Mouse (Mus musculus): ENCODE data around the gene Pou2f3.

GRCm38 (mm10) chr9:43155960-43156359, 54.2 kb downstream of the Pou2f3 start:
- no peak for TF ChIP-seq MAX (IDR thresholded peaks at IDR 0.05; ENCODE audit: low read depth)
- no peak for TF ChIP-seq POLR2A (IDR thresholded peaks at IDR 0.05; ENCODE audit: insufficient read length, low read depth)
- TF ChIP-seq POLR2AphosphoS2 (IDR thresholded peaks at IDR 0.05; ENCODE audit: insufficient read length, low read depth), result no peak
- no peak for TF ChIP-seq MYOD1 (IDR thresholded peaks at IDR 0.05; ENCODE audit: control insufficient read depth in 1 of 3, insufficient read length in 2 of 3, low read depth in 2 of 3)
- no peak for TF ChIP-seq USF1 (IDR thresholded peaks at IDR 0.05; ENCODE audit: low read depth)
- TF ChIP-seq E2F4 (IDR thresholded peaks at IDR 0.05; ENCODE audit: insufficient read depth), result no peak
- no peak for TF ChIP-seq MYOG (IDR thresholded peaks at IDR 0.05; ENCODE audit: control insufficient read depth in 1 of 3, insufficient read depth in 1 of 3, insufficient read length in 2 of 3, low read depth in 2 of 3)
- TF ChIP-seq CEBPB (IDR thresholded peaks at IDR 0.05; ENCODE audit: insufficient read depth, poor library complexity, severe bottlenecking), result no peak
- TF ChIP-seq TCF12 (IDR thresholded peaks at IDR 0.05; ENCODE audit: insufficient read depth, poor library complexity, severe bottlenecking), result no peak
- no peak for TF ChIP-seq REST (IDR thresholded peaks at IDR 0.05; ENCODE audit: insufficient read depth, insufficient read length)
- no peak for TF ChIP-seq TCF3 (IDR thresholded peaks at IDR 0.05; ENCODE audit: insufficient read length, low read depth)

Data from myocyte (in vitro differentiated cells).